Mouse (Mus musculus) layer of hippocampus, postnatal 25 days (tissue): ENCODE measurements at regions not wholly inside any gene's neighbourhood (a gene's known extent, or its start where the extent isn't known, plus 50 kb on each side); places are given as distances from the start of the nearest gene placed in this dataset.

ENCODE experiments used
- DNase-seq, 2 experiments: peaks; one replicate each; pipeline ENCODE4 v3.0.0; 2022; ENCODE audit warnings: mixed read lengths in 2 of 2, low spot score in 1 of 2; ENCODE audit errors: extremely low spot score in 1 of 2

DNA sequence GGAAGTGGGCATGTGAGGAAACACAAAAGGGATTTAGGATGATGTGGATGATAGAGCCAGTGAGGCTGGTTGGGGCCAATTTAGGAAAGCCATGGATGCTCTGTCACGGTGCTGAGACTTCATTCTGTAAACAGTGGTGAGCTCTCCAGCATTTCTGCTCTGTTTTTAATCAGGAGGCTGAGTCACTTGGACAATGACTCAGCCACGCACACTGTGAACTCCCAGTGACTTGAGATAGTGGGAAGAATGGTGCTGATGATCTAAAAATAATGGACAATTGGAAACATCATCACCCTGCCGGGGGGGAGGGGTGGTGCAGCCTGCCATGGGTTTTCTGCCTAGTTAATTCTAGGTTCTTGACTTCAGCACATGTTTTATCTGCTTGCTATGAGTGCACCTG lies 156.3 kb downstream of the 4930564D02Rik start:
- DNase-seq: no peak

DNA sequence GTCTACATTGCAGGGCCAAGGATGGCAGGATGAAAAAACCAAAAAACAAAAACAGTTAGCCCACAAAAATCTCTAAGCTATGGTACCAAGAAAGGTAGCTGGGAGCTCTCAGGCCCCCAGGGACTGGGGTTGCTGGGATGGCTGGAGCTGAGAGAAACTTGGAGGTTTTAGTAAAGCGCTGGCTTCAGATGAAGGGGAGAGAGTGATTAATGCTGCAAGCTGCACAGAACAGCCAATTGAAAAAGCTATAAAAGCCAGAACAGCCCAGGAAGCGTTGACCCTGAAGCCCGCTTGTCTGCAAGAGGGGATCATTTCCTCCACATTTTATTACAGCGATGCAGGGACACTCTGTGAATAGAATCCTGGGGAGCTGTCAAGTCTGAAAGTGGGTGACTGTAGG lies 157.0 kb downstream of the 4930564D02Rik start:
- no peak for DNase-seq

DNA sequence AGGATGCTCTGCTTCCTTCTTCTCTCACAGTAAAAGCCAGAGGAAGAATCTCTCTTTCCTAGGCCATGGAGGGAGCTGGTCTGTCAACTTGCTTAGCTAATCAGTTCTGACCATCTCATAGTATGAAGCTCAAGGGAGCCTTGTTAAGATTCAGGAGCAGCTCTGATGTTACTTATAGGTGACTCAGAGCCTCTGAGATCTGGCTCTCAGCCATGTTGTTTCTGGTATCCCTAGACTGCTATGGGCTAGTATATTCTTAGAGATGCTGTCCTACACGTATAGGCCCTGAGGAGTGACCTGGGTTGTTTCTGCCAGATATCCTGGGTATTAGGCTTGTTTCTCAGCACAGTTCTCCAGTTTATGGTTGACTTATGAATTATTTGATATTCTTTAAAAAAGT lies 160.9 kb downstream of the 4930564D02Rik start:
- no peak for DNase-seq

DNA sequence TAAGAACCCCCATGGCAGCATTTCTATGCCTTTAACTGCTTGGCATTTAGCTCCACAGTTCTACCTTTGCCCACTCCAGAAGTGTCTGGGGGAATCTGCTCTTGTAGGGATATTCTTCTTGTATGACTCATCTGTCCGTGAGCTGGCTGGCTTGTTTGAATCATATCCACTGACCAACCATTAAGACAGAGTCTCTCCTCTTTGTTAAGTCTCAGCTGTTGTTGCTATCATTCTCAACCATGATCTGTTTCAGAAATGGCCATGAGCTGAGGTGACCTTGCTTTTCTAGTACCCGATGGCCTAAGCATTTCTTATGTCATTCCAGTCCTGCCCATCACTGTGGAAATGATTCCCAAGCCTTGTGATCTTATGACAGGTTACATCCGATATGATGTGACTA lies 161.8 kb downstream of the 4930564D02Rik start:
- no peak for DNase-seq

DNA sequence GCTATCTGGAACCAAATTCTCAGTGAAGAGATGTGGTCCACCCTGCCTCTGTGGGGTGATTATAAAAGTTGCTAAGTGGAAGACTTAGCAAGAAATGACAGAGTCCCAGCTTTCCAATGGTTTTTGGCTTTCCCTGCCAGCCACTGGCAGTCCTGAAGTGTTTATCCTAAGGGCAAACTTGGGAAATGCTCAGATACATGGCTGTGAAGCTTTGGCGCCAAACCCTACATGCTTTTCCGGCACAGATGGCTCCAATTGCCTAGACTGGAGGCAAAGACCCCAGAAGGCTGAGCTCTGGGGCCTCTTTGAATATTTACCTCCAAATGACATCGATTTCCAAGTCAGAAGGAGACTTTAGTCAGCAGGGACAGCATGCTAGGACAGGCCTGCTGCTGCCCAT lies 174.4 kb downstream of the 4930564D02Rik start:
- no peak for DNase-seq

DNA sequence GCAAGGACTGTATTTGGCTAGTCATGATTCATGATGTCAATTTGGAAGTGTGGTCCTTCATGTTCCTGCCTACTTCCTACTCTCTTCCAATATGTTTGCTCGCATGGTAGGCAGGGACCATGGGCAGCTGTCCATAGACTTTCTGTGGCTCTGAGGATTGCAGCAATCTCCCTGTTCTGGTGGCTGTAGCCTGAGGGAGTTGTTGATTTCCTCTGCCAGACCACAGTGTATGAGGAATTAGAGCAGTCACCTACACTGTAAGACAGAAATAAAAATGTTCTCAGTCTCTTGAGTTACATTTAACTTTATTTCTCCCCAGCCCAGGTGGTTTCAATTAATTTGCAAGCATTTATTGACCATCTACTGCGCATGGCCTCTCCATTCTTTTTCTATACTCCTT lies 190.5 kb downstream of the 4930564D02Rik start:
- no peak for DNase-seq

DNA sequence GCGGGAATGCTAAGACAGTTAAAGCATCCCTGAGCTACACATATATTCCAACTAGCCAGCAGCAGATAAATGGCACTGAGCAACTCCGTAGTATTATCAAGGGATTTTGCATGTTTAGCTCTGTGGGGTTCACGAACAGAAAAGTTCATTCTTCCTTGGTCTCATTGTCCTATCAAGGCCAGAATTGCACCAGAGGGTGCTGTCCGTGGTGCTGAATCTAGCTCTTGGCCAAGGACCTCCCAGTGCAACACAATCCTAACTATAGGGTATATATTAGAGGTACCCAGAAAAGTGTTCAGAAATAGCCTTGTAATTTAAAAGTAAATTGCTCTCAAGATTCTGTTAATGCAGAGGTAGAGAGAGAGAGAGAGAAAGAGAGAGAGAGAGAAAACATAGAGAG lies 176.9 kb upstream of the Kcnd3 start:
- DNase-seq: peak in 1 of 2 experiments; percentile 40

DNA sequence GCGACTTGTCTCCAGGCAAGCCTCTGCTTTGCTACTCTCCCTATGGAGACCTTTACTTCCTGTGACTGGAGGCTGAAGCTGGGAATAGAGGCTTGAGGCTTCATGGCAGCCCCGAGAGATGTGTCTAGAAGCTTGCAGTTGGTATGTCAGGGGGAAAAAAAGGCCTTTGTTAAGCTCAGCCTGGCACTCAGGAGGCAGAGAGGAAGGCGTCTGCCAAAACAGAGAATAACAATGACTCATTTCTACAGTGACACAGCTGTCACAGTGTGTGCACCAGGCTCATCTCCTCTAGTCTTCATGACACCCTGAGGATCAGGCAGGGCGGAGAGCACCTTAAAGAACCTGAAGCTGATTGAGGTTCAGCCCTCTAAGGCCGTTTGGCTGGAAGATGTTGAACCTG lies 171.2 kb upstream of the Kcnd3 start:
- DNase-seq: peak; percentile 6 to 9

DNA sequence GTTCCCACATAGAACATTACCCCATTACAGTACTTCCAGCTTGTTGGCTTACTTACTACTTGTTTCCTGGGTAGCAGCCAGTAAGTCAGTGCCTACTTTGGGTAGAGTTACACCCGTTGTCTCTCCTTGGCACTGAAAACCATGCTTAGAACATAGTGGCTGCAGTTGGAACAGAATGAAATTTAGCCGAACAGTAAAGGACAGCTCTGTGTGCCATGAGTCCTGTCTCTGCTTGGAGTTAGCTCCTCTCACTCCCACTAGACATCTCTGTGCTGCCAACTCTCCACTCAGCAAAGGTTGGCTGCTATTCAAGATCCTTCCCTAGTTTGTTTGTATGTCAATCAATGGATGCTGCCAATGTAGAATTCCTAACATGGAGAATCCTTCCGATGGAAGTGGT lies 170.4 kb upstream of the Kcnd3 start:
- no peak for DNase-seq

DNA sequence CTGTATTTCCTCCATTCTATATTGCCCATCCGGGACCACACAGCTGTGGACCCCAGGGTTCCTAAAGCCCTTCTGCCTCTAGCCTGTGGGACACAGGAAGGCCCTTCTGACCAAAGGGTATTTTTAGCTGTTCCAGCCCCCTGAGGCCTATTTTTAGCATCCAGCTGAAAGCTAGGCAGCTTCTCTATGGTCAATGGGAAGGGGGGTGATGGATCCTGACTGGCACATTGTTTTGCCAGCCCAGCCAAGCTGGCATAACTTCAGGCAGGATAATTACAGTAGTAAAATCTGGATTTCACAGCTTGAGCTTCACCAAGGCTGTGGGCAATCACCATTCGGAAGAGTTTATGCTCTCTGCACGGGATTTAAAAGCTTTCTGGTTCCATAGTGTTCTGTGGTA lies 153.9 kb upstream of the Kcnd3 start:
- no peak for DNase-seq

DNA sequence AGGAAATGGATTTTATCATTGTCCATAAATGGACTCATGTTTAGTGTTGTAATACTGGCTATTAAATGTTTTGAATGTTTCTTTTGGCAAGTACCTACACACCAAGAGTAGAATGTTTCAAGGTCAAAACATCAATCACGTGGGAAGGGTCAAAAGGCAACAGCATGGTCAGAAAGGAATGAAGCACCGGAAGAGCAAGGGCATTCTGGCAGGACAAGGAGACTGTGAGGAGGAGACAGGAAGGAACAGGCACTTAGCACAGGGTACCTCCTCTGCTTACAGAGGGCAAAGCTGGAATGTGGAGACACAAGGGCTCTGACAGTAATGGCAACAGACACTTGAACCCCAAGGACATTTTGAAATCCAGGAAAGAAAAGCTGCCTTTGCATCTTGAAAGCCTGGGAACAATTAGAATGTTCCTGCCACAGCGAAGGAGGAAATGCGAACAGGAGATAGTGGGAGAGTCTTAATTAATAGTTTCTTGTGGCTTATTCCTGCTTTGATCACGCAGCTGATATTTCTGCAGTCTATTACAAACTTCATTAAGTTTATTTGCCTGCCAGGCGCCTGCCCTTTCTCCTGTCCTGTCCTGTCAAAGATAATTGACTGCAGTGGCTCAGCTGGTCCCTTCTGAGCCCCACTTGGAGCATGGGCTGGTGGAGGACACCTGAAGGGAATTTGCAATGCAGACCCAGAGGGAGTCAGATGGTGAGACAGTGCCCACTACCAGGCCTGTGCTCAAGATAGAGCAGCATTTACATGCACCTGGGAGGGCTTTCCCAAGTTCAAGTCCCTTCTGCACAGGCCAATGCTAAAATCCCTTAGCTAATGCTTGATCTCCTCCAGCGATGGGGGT lies 151.2 kb upstream of the Kcnd3 start:
- no peak for DNase-seq

DNA sequence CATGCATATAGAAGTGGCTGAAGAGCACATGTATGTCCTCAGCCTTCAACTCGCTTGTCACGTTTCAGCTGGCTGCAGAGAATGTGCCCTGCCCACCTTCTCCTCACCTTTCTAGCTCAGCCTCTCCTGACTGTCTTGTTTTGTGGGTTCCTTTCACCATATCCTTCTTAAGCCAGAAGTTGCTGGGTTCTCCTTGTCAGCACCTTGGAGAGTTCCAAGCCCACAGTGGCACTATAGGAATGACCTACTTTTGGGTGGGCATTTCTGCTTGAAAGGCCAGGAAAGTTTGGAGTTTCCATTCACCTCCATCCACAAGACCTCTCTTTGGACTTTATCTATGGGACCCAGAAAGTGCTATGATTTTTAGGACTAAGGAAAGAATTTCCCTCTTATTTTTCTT lies 144.5 kb upstream of the Kcnd3 start:
- no peak for DNase-seq

DNA sequence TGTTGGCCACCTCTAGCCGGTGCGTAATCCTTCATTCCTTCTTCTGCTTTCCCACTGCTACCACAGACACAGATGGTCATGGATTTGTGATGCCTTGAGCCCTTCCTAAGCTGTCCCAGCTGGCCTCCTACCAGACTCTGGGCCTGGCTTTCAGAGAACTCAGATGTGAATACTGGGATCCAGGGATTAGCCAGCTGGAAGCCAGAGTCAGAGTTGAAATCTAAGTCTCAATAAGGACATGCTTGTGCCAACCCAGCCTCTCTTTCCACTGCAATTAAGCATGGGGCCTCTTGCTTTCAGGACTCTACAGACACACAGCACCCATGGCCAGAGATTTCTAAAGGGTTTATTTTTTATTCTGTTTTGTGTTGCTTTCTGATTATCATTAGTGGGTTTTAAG lies 143.1 kb upstream of the Kcnd3 start:
- no peak for DNase-seq

DNA sequence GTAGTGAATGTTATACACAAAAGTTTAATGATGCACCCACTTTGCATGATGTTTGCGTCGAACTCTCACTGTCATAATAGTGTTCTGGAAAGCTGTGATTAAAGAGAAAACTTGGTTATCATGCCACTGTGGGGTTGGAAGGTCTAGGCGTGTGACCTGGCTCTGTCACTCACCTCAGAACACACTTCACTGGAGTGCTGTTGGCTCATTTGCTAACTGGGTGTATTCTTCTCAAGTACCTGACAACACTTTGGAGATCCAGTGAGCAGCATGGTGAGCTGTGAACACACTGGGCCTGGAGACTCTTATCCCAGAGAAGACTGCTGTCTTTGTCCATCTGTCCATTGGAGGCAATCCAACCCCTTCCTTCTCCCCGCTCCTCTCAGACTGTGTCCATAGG lies 98.9 kb upstream of the Kcnd3 start:
- no peak for DNase-seq

DNA sequence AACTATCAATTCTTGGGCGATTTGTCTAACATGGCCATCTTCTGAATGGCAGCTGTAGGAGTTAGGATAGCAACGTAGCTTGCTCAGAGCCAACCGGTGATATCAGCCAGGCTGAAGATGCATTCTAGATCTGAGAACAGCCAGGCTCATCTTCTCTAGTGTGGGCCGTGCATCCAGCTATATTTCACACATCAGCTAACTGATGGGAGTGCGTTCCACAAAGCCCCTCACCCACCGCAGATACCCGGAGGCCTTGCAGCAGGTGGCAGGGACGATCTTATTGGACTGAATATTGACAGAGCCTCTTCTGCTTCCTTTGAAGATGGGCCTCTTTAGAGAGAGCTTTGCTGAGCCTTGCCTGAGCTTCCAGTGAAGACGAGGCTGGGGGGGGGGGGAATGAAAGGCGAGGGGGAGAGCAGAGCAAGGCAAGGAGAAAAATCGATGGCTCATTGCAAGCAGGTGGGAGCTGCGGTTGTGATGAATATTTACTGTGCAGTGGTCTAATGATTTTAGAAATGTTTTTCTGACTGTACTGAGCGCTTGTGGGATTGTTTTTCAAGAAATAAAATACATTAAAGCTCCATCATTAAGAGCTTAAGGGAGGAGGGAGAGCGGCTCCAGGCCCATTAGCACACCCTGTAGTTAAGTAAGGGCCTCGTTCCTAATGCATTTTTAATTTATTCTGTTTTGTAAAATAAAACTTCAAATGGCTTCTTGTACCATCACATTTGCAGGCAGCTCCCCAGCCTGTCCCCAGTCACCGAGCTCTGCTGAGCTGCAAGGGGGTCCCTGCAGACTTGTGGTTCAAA lies 97.8 kb upstream of the Kcnd3 start:
- no peak for DNase-seq

DNA sequence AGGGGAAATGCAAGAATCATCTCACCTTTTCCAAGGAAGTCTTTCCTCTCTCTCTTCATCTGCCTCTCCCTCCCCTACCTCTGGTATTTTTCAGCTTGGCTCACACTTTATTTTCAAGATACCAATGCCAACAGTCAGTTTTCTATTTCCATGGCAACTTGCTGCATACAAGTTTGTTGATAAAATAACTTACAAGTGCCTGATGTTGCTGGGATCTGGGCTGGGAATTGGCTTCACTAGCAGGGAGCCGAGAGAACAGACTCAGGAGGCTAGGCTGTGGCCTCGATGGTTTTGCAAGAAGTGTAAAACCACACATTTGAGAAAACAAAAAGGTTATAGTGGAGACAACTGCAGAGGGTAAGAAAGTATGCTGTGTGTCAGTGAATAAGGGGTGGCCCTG lies 94.6 kb upstream of the Kcnd3 start:
- DNase-seq: no peak

DNA sequence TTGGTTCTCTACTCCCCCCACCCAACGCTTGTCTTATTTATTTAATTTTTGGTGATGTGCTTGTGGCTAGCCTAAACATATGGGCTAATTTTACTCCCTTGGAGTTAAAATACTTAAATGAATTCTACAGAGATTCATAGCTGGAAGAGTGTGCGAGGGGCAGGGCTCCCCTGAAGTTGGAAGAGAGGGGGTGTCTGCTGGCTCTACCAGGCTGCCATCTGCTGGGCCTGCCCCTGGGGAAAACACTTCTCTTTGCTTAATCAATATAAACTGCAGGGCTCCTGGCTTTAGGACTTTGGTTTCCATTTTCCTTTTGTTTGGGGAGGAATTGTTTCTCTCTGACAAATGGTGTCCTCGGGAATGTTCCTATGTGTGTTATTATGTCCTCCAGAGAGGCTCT lies 92.5 kb upstream of the Kcnd3 start:
- no peak for DNase-seq

DNA sequence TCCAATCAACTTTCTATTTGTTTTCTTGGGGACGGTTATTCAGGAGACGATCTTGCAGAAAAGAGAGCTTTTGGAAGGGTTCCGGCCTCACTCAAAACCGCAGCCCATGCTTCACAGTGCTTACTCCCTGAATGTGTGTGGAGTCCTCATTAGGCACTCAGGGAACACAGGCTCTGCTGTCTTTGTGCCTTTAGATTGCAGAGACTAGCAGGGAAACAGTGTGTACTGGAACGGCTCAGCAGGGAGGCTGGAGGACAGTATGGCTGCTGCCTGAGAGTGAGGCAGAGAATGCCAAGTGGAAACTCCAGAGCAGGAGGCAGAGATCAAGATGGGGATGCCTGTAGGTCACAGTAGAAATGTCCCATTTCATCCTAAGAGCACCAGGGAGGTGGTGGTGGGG lies 87.4 kb upstream of the Kcnd3 start:
- DNase-seq: no peak

DNA sequence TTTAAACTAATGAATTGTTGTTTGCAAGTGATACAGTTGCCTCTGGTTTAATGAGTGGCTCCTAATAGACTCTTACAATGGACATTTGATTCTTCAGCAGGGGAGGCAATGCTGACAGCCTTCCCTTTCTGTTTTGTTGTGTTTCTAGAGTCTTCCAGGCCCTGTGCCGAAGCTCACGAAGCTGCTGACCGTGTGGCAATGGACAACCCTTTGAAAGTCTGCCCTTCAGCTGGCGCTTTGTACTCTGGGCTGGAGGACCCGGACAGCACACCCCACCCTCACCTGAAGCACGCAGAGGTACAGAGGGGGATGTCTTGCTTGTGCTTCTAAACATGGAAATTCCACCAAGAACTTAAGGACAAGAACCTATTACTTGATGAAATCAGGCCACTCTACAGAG lies 85.3 kb upstream of the Kcnd3 start:
- no peak for DNase-seq

DNA sequence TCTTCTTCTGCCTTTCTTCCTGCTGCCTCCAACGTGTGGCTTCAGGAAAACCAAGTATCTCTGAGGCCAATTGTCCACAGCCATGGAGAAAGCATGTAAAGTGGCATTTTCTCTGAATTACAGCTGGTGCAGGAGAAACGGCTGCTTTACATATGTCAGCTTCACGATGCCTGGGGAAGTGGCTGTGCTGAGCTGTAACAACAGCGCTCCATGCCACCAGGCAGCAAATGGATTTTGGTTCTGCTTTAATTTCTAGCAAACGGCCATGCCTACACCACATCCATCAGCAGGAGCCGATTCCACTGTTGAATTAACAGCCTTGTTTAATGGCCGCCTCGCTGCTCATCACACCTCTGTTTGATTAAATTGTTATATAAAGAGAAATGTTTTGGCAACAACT lies 84.2 kb upstream of the Kcnd3 start:
- no peak for DNase-seq

DNA sequence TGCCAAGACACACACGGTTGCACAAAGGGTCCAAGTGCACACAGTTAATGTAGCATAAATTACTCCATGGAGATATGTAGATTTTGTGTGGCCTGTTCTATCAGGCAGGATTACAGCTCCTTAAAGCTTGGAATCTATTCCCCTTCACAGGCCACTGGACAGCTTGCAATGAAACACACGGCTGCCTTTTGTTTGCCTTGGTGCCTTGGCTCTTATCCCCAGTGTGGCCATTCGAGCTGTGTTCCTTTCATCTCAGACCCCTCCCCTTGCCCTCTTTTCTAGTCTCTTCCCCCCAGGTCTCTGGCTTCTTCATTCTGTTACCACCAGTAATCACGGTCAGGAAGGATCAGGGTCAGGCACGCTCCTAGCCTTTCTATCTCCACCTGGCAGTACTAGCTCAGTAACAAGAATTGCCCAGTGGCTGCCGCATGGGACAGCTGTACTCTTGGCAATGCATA lies 79.7 kb upstream of the Kcnd3 start:
- DNase-seq: no peak

DNA sequence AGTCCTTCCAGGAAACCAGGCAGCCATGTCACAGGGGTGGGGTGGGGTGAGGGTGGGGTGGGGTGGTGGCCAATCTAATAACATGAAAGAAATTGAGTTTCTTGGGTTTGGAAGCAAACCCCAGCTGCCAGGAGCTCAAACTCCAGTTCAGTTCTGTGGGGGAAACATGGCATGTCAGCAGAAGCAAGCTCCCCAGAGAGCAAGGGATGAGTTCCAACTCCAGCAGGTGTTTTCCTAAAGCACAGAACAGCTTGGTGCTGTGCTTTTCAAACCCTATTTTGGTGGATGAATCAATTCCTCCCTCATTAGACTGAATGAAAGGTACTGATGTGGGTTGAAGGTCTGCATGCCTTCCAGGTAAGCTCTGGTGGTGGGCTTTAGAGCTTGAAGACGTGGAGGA lies 77.8 kb upstream of the Kcnd3 start:
- DNase-seq: no peak
